Mouse (Mus musculus) CH12.LX (cell line): Measurements from ENCODE around the gene Prkar2a. TPM values are rescaled to one million over a fixed set of nuclear protein-coding genes. Genes with fewer than 3 reads are reported as not detected.

Experiments
- DNase-seq: peaks from one replicate; pipeline ENCODE4 v3.0.0-alpha.2; 2013; ENCODE audit errors: extremely low read depth
- H3K27ac ChIP-seq: 2 replicates; pipeline ENCODE4 v1.5.1; 2012; ENCODE audit warnings: low read depth, mild to moderate bottlenecking, control low read depth, moderate library complexity; ENCODE audit not compliant: insufficient read depth
- H3K27me3 ChIP-seq: replicated peaks from 2 replicates; pipeline ENCODE3; 2012; ENCODE audit warnings: inconsistent platforms
- H3K36me3 ChIP-seq, 2 experiments: replicated peaks in 1 of 2; 2 replicates each; pipeline versions ENCODE3 to v1.6.1; 2012; ENCODE audit warnings: inconsistent platforms in 1 of 2, low read length in 1 of 2, mild to moderate bottlenecking in 1 of 2, mixed read lengths in 1 of 2, moderate library complexity in 1 of 2; ENCODE audit not compliant: control insufficient read depth in 1 of 2, insufficient read depth in 1 of 2
- H3K4me1 ChIP-seq, 2 experiments: 2 replicates each; pipeline ENCODE4 v1.6.1; 2012; ENCODE audit warnings: inconsistent platforms in 1 of 2, moderate library complexity in 1 of 2; ENCODE audit not compliant: insufficient read depth in 2 of 2, control insufficient read depth in 1 of 2
- H3K4me2 ChIP-seq: 2 replicates; pipeline ENCODE4 v1.6.1; 2012; ENCODE audit warnings: low read depth, mild to moderate bottlenecking, control low read depth; ENCODE audit not compliant: poor library complexity, insufficient read depth, severe bottlenecking
- H3K4me3 ChIP-seq, 3 experiments: fragments of 150-350 bp in 1 of 3; sonication (generic) in 1 of 3; replicated peaks in 1 of 3; 2 replicates each; pipeline versions ENCODE3 to v1.5.1; 2011 to 2012; ENCODE audit warnings: low read depth in 2 of 3, low read length in 2 of 3, mild to moderate bottlenecking in 2 of 3, moderate library complexity in 2 of 3, control low read depth in 1 of 3, improper control_type of control experiment in 1 of 3, inconsistent platforms in 1 of 3, mixed read lengths in 1 of 3; ENCODE audit not compliant: poor library complexity in 1 of 3
- H3K79me2 ChIP-seq: replicated peaks from 2 replicates; pipeline ENCODE4 v1.6.1; 2012; ENCODE audit warnings: mild to moderate bottlenecking, moderate library complexity; ENCODE audit not compliant: control insufficient read depth, poor library complexity, insufficient read depth, severe bottlenecking; ENCODE audit errors: extremely low read depth
- H3K9ac ChIP-seq: 2 replicates; pipeline ENCODE4 v1.6.1; 2012; ENCODE audit warnings: low read depth, mild to moderate bottlenecking, control low read depth, moderate library complexity; ENCODE audit not compliant: insufficient read depth
- H3K9me3 ChIP-seq: replicated peaks from 2 replicates; pipeline ENCODE3; 2012; ENCODE audit warnings: low read length, inconsistent platforms, mixed read lengths
- MXI1 ChIP-seq: IDR thresholded peaks from 2 replicates; pipeline ENCODE4 v1.6.1; 2011; ENCODE audit warnings: mild to moderate bottlenecking, low read depth, low read length, improper control_type of control experiment
- NRF1 ChIP-seq: IDR thresholded peaks from 2 replicates; pipeline ENCODE4 v1.6.1; 2014; ENCODE audit warnings: low read depth, mild to moderate bottlenecking, inconsistent platforms, low read length, improper control_type of control experiment, moderate library complexity
- POLR2A ChIP-seq: IDR thresholded peaks from 2 replicates; pipeline ENCODE4 v1.6.1; 2011; ENCODE audit warnings: low read depth, mild to moderate bottlenecking, improper control_type of control experiment, low read length
- UBTF ChIP-seq: IDR thresholded peaks from 2 replicates; pipeline ENCODE4 v1.6.1; 2012; ENCODE audit warnings: low read depth, mild to moderate bottlenecking, inconsistent platforms, low read length, improper control_type of control experiment, moderate library complexity
- USF1 ChIP-seq: IDR thresholded peaks from 2 replicates; pipeline ENCODE4 v1.6.1; 2014; ENCODE audit warnings: low read depth, mild to moderate bottlenecking, inconsistent platforms, low read length, improper control_type of control experiment
- ZC3H11A ChIP-seq: IDR thresholded peaks from 2 replicates; pipeline ENCODE4 v1.6.1; 2012; ENCODE audit warnings: low read depth, mild to moderate bottlenecking, inconsistent platforms, low read length, improper control_type of control experiment
- ZKSCAN1 ChIP-seq: IDR thresholded peaks from 2 replicates; pipeline ENCODE4 v1.6.1; 2012; ENCODE audit warnings: low read depth, inconsistent platforms, low read length, improper control_type of control experiment, borderline replicate concordance
- ZNF384 ChIP-seq: IDR thresholded peaks from 2 replicates; pipeline ENCODE4 v1.6.1; 2012; ENCODE audit warnings: low read depth, low read length, improper control_type of control experiment, inconsistent platforms
- dilution Hi-C: fragments of 300-500 bp; cut with MboI; formaldehyde crosslinking; loops from 2 replicates; pipeline ENCODE4 v1.14.3; 2020; ENCODE audit warnings: low sequenced_read_pairs; ENCODE audit not compliant: extremely low pct_unique_long_range_greater_than_20kb, extremely low pct_ligation_motif_present
- in situ Hi-C: fragments of 300-500 bp; cut with MboI; formaldehyde crosslinking; loops from 3 replicates; pipeline ENCODE4 v1.14.3; 2019; ENCODE audit warnings: low sequenced_read_pairs, low pct_ligation_motif_present, low pct_unique_long_range_greater_than_20kb, mixed read lengths
- polyA plus RNA-seq: library from polyadenylated mRNA; unstranded; fragments of >175 nt; gene quantifications from 2 replicates; pipeline ENCODE4 v1.2.1, GENCODE M21; 2012; ENCODE audit warnings: low read depth; ENCODE audit not compliant: insufficient read length
- total RNA-seq, 2 experiments: library from RNA; depleted of rRNA; stranded (reverse); fragments of 300-350 nt in 1 of 2; fragments of >200 nt in 1 of 2; gene quantifications; 2 replicates each; pipeline ENCODE4 v1.2.3; 2012 to 2014

The Prkar2a gene
- total and polyA plus RNA-seq, 3 experiments: 13.6 to 44.4 (median 14.9) TPM

DNA sequence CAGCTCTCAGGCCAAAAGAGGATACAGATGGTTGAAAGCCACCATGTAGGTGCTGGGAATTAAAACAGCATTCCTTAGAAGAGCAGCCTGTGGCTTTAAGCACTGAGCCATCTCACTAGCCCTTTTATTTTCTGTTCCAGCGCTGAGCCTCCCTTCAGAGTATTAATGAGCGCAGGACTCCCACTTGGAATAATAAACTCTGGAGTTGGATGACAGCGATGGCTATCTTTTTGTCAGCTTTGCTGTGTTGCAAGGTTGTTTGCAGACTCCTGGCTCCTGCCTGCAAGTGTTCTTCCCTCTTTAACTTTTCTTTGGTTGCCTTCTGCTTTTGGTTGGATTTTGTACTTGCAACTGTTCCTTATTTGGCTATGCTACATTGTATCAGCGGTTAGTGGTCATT lies 4.8 kb downstream of the Prkar2a start:
- Histone ChIP-seq H3K36me3 (peaks cover 3 to 15% of the 10 kb centered on the region in 2 experiments), H3K27ac (no peak overlapping the region), H3K4me1 (peaks cover 2 to 33% of the 10 kb centered on the region in 2 experiments; a peak in 3 of 4 replicates), H3K9ac (0 out of 2 replicates have a peak overlapping the region, but pooled peaks have one; percentile 85), H3K79me2 (peaks cover 34% of the 10 kb centered on the region), H3K27me3 (no peaks in the 10 kb centered on the region), H3K9me3 (no peaks in the 10 kb centered on the region), H3K4me3 (peak overlapping the region in 1 of 3 experiments; percentile 1), H3K4me2 (peak overlapping the region; percentile 88)
- TF ChIP-seq POLR2A (no peak), UBTF (no peak), ZKSCAN1 (no peak)
- DNase-seq: no peak
- in situ Hi-C loops (no loop called here), dilution Hi-C loops (no loop called here)

DNA sequence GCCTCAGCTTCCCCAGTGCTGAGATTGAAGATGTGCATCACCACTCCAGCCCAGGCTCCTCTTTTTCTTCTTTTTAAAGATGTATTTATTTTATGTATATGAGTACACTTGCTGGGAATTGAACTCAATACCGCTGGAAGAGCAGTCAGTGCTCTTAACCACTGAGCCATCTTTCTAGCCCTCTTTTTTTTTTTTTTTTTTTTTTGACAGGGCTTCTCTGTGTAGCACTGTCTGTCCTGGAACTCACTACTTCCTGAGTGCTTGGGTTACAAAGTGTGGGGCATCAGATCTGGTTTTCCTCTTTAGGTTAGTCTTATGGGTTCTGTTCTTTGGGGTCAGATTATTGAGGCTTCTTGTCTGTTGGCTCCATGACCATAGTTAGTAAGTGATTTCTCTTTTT lies 5.4 kb downstream of the Prkar2a start:
- dilution Hi-C loops (no loop called here), in situ Hi-C loops (no loop called here)
- no peak overlapping the region for H3K27ac ChIP-seq
- peaks cover 37% of the 10 kb centered on the region for H3K79me2 ChIP-seq
- H3K36me3 ChIP-seq: peaks cover 3 to 17% of the 10 kb centered on the region in 2 experiments
- H3K27me3 ChIP-seq: no peaks in the 10 kb centered on the region
- DNase-seq: no peak
- H3K9me3 ChIP-seq: no peaks in the 10 kb centered on the region
- peak overlapping the region; percentile 88 for H3K4me2 ChIP-seq
- 0 out of 2 replicates have a peak overlapping the region, but pooled peaks have one; percentile 85 for H3K9ac ChIP-seq
- peaks cover 2 to 33% of the 10 kb centered on the region in 2 experiments; a peak in 3 of 4 replicates for H3K4me1 ChIP-seq
- TF ChIP-seq ZC3H11A (no peak), USF1 (no peak), POLR2A (no peak), ZNF384 (peak; percentile 76)
- no peak overlapping the region for H3K4me3 ChIP-seq

DNA sequence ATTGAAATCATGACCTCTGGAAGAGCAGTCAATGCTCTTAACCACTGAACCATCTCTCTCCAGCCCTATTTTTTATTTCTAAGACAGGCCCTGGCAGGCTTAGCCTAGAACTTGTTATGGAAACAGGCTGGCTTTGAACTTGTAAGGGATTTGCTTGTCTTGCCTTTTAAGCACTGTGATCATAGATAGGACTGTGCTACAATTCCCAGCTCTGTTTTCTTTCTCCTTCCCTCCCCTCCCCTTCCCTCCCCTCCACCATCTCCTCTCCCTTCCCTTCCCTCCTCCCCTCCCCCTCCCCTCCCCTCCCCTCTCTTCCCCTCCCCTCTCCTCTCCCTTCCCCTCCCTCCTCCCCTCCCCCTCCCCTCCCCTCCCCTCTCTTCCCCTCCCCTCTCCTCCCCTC lies 13.4 kb downstream of the Prkar2a start:
- TF ChIP-seq MXI1 (no peak), NRF1 (no peak)
- no peak for DNase-seq
- Histone ChIP-seq H3K9me3 (no peaks in the 10 kb centered on the region), H3K4me1 (peaks cover 2 to 23% of the 10 kb centered on the region in 2 experiments; a peak in 3 of 4 replicates), H3K9ac (no peak overlapping the region), H3K27ac (no peak overlapping the region), H3K4me3 (no peak overlapping the region), H3K4me2 (no peak overlapping the region), H3K36me3 (peaks cover 3 to 28% of the 10 kb centered on the region in 2 experiments), H3K79me2 (peaks cover 19% of the 10 kb centered on the region), H3K27me3 (no peaks in the 10 kb centered on the region)
- dilution Hi-C loops: no loop called here
- in situ Hi-C loops: no loop called here
